Mouse (Mus musculus): ENCODE measurements around the gene Scrt2.
A peak's percentile ranks its signal among the peaks of the same experiment; 100 is the strongest.

DNA sequence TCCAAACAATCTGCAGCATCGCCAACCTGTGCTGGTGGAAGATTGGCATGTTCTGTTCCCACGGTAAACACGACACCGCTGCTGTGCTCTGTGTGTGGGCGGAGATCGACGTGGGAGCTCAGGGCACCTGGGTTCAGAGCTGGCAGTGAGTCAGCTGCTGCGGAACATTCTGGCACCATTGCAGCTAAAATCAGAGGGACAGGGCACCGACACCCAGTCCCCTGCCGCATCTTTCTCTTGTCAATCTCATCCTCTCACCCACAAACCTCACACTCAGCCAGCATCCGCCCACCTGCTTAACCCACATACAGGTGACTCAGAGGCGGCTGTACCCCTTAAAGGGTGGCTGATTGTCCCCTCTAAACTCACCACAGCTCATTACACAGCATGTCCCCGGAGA, 20.4 kb downstream of the Scrt2 start:
- TF ChIP-seq POLR2A (IDR thresholded peaks at IDR 0.05; ENCODE audit: control insufficient read depth, low read depth, low read length) (peak; percentile 26; the same call in 1 of the 2 replicates), CTCF (IDR thresholded peaks at IDR 0.05; ENCODE audit: control insufficient read depth, insufficient read depth, insufficient replicate concordance, low read depth, low read length) (no peak)
